Mouse (Mus musculus): ENCODE measurements around the gene Sec31a.

Sec31a gene

GRCm38 (mm10) chr5:100410281-100410680 is 5.8 kb downstream of the Sec31a start:
- in situ Hi-C loops (cut with MboI, MseI): no loop called here

DNA sequence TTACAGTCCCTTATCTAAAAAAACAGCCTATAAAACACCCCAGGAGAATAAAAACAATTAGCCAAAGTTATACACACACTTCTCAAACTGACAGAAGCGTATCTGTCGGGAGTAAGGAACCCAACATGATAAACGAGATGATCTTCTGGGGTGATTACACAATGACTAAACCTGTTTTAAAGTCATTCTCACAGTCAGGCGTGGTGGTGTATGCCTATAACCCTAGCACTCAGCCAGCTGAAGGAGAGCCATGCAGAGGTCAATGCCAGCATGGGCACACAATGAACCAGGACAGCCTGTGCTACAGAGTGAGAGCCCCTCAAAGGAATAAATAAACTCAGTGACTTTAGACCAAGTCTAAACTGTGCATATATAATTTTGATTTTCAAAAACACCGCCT is 7.5 kb downstream of the Sec31a start:
- in situ Hi-C loops (cut with MboI, MseI): no loop called here

DNA sequence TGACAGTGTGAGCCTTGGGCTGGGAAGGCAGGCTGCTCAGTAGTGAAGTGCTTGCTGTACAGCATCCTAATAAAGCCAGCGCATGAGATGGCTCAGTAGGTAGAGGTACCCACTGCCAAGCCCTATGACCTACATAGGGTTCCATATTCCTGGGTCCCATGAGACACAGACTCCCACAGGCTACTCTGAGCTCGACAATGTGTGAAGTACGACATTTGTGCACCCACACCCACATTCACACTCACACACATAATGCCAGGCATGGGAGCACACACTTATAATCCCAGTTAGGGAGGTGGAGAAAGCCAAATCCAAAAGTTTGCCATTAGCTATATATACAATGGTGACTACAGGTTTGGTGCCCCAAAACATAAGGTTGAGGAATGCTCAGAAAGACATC is 19.3 kb downstream of the Sec31a start:
- in situ Hi-C loops (cut with MboI, MseI): no loop called here

GRCm38 (mm10) chr5:100393681-100394080 is 22.4 kb downstream of the Sec31a start:
- in situ Hi-C loops (cut with MboI, MseI): no loop called here

- in situ Hi-C loops (cut with MboI, MseI): no loop called here
These were observed 23.5 kb downstream of the Sec31a start for GRCm38 (mm10) chr5:100392436-100392955.

- in situ Hi-C loops (cut with MboI, MseI): no loop called here
These were observed 32.1 kb downstream of the Sec31a start for GRCm38 (mm10) chr5:100383782-100384510.

DNA sequence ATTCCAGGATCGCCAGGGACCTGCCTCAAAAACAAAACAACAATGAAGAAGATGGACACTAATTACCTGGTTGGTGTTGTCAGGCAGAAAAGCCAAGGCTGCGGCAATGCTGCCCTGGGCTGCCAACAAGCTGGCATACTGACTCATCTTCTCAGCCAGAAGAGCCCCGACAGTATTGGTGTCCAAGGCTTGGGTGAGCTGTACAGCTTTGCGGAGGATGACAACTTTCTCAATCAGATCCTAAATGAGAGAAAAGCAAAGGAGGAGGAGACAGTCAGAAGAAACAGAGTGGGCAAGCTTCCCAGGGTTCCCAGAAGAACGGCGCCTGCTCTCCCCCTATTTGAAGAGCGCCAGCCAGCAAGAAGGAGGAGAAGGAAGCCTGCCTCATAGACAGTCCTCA is 34.9 kb downstream of the Sec31a start:
- in situ Hi-C loops (cut with MboI, MseI): no loop called here

DNA sequence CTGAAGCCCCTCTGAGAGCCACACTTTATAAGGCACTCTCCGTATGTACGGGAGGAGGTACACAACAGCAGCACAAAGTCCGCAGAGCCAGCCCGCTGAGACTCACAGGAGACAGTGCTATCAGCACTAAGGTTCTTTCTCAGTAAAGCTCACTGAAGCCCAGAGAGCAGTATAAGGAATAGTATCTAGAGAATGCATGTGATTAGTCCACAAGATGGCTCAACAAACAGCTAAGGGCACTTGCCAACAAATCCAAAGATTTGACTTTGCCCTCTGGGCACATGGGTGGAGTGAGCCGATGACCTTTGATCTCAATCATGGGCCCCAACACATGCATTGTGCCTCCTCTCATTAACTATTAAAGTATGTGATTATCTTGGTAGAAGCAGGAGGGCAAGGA is 35.8 kb downstream of the Sec31a start:
- in situ Hi-C loops (cut with MboI, MseI): no loop called here

- in situ Hi-C loops (cut with MboI, MseI): no loop called here
These were observed 37.1 kb downstream of the Sec31a start for GRCm38 (mm10) chr5:100378981-100379380.

DNA sequence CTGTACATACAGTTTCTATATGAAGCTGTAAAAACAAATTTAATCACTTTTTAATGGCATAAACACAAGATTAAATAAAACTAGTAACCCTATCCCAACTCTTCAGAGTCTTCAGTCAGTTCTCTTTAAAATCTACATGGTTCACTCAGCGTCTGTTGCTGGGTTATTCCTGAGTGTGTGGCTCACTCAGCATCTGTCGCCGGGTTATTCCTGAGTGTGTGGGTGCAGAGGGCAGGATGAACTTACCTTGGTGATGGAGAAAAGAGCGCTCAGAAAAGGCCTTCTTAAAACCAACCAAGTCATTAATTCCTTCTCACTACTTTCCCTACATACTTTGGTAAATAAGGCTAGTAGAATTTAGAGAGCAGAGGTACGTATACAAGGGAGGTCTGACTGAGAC is 37.8 kb downstream of the Sec31a start:
- in situ Hi-C loops (cut with MboI, MseI): no loop called here

GRCm38 (mm10) chr5:100377376-100377775 is 38.7 kb downstream of the Sec31a start:
- in situ Hi-C loops (cut with MboI, MseI): no loop called here

GRCm38 (mm10) chr5:100374703-100375102 is 41.3 kb downstream of the Sec31a start:
- in situ Hi-C loops (cut with MboI, MseI): no loop called here

DNA sequence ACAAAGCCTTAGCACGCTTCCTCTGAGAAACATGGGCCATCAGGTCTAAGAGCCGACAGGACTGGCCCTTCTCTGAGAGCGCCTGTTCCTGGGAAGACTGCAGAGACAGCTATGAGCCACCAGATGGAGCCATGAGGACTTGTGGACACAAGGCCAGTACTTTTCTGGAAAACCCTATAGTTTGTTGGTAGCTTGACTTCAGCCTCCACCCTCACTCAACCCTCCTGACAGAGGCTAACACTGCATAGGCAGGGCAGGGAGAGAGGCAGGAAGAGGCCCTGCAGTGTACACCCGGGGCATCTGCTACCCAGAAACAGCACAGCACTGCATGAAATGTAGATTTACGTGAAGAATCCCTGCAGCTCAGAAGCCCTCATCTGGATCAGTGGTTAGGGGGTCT is 42.1 kb downstream of the Sec31a start:
- in situ Hi-C loops (cut with MboI, MseI): no loop called here

DNA sequence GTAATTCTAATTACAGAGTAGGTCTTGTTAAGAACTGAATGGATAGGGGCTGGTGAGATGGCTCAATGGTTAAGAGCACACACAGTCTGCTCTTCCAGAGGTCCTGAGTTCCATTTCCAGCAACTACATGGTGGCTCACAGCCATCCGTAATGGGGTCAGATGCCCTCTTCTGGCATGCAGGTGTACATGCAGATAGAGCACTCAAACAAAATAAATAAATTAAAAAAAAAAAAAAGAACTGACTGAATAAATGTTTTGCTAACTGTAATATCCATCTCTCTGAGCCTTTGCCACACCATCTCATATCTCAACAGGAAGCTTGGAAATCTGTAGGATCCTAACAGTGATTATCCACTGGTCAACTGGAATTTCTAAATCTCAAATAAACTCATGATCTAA is 45.1 kb downstream of the Sec31a start:
- in situ Hi-C loops (cut with MboI, MseI): no loop called here

GRCm38 (mm10) chr5:100369825-100370459 is 46.1 kb downstream of the Sec31a start:
- in situ Hi-C loops (cut with MboI, MseI): loop anchor here (10.0 kb wide), 1 partner anchor 525 kb away; no protein-coding TSS in a partner anchor

DNA sequence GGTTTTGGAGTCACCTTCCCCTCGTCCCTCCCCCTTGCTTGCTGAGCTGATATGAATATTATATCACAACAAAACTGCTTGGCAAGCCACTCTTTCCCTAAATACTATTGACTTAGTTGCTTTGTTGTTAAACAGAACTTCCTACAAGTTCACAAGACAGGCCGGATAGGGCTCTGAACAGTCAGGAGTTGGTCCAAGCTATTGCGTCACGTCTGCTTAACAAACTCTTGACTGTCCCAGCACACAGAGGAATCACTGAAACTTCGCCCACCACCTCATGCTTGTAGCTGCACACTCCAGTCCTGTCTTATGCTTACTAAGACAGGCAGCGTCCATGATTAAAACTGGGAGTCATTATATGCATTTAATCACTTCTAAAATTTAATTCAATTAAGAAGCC is 46.9 kb downstream of the Sec31a start:
- in situ Hi-C loops (cut with MboI, MseI): loop anchor here (10.0 kb wide), 1 partner anchor 524 kb away; no protein-coding TSS in a partner anchor

GRCm38 (mm10) chr5:100368527-100368926 is 47.5 kb downstream of the Sec31a start:
- in situ Hi-C loops (cut with MboI, MseI): loop anchor here (10.0 kb wide), 1 partner anchor 524 kb away; no protein-coding TSS in a partner anchor

DNA sequence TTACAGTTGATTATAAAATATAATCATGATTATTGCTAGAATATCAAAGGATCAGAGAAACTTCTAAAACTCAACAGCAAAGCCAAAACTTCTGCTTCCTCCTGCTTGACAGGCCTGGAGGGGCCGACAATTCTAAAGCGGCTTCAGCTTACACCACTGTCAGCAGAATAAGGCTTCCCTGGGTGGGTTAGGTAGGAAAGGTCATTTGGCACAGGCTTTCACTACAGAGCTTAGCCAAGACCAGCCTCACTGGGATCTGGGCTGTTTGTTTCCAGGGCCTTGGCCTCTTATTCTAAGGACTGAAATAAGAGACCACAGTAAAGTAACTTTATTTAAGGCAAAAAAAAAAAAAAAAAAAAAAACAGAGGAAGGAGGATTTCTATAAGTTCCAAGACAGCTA is 49.0 kb downstream of the Sec31a start:
- in situ Hi-C loops (cut with MboI, MseI): loop anchor here (10.0 kb wide), 1 partner anchor 522 kb away; no protein-coding TSS in a partner anchor

- in situ Hi-C loops (cut with MboI, MseI): loop anchor here (10.0 kb wide), 1 partner anchor 515 kb away; no protein-coding TSS in a partner anchor
These were observed 55.7 kb downstream of the Sec31a start for GRCm38 (mm10) chr5:100360296-100360695.

DNA sequence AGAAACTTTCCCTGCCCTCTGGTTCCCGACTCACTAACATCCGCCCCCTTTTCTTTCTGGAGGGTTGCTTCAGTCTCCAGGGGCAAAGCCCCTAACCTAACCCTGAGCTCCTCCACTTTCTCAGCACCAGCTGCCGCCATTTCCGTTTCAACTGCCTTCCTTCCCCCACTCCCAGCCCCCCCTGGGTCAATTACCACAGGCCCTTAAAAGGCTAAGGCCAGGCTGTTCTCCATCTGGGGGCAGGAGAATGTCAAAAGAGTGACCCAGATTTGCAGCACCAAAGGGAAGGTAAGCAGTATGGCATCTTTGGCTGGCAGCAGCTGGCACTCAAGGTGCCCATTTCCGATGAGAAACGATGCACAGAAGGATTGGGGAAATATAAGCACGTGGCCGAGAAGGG is 57.7 kb downstream of the Sec31a start:
- in situ Hi-C loops (cut with MboI, MseI): no loop called here

- in situ Hi-C loops (cut with MboI, MseI): no loop called here
These were observed 61.4 kb downstream of the Sec31a start for GRCm38 (mm10) chr5:100354644-100355043.

DNA sequence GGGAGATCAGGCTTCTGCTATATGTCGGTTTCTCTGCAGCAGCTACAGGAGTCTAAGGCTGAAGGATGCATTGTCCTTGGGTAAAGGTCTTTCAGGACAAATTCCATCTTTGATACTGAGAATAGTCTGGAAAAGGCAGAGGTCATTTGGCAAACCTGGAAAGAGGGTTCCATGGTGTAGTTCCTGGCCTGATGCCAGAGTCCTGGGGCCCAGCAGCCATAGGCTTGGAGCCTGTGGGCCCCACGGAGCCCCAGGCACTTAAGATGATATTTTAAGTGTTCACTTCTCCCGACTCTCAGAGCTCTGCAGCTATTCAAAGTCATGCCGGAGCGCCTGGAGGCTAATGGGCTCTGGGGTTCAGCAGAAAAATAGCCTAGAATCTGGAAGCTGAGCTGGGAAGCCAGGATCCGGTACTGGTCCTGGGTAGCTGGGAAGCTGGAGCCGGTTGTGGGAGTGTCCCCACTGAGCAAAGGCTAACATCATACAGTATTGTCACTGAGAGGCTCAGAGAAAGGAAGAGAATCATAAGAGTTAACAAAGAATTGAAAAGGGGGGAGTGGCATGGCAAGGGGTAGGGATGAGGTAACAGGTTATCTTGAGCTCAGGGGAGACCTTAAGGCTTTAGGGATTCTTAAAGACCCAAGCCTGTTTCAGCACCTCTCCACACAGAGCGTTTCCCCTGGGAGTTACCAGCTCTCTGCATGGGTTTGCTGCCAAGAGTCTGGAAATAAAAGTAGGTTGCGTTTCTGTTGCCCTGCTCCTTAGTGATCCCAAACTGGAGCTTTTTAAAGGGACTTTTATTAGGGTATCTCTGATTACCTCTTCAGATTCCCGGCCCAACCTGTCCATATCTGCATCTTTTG is 62.8 kb downstream of the Sec31a start:
- in situ Hi-C loops (cut with MboI, MseI): no loop called here

All from T-helper 2 cell (primary cell).